Mouse (Mus musculus): ENCODE measurements at regions not wholly inside any gene's neighbourhood (a gene's known extent, or its start where the extent isn't known, plus 50 kb on each side); places are given as distances from the start of the nearest gene placed in this dataset.

- DNase-seq (ENCODE audit: low read depth, low spot score) = no peak
Observed at GRCm38 (mm10) chr2:158909086-158909485, 114.5 kb downstream of the Dhx35 start.

DNA sequence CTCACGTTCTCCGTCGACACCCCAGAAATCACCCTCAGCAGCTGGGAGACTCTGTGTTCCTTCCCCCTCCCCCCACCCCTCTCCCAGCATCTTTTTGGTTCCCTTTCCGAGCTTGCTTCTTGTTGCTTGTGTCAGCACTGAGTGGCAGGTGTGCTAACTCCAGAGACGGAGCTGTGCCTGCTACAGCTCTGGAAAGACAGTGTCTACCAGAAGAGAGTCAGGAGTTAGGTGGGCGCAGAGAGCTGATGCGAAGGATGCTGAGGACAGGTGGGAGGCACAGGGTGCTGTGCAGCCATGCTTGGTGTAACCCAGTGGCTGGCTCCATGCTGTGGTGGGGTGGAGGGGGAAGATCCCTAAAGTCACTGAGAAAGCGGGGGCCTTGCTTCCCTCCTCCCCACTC is 115.7 kb downstream of the Dhx35 start:
- DNase-seq (ENCODE audit: low read depth, low spot score) = no peak

- DNase-seq (ENCODE audit: low read depth, low spot score) = no peak
Observed at GRCm38 (mm10) chr2:158911191-158911590, 116.6 kb downstream of the Dhx35 start.

DNA sequence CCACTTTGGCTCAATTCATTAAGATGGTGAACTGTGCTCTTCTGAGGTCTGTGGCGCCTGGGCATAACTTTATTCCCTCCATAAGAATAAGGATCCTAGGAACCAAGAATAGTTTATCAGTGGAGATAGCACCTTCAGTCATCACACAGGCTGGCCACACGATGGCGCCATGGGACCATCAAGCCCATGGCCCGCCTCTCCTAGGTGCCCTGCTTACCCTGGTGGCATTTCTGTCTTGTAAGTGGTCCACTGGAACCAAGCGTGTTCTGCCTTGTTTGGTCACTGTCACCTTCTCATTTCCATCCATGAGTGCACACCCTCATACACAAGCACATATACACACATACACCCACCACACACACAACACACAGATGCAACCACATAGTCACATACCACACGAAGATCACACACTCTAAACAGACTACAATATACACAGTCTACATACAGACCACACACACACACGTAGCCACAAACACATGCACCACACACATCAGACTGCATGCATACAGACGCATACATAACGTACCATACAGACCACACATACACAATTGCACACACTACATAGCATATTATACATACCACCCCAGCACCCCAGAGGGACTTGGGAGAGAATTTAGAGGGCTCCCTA is 118.1 kb downstream of the Dhx35 start:
- peak; percentile 31 for DNase-seq (ENCODE audit: low read depth, low spot score)

GRCm38 (mm10) chr2:158917398-158917797 is 122.8 kb downstream of the Dhx35 start:
- no peak for DNase-seq (ENCODE audit: low read depth, low spot score)

DNA sequence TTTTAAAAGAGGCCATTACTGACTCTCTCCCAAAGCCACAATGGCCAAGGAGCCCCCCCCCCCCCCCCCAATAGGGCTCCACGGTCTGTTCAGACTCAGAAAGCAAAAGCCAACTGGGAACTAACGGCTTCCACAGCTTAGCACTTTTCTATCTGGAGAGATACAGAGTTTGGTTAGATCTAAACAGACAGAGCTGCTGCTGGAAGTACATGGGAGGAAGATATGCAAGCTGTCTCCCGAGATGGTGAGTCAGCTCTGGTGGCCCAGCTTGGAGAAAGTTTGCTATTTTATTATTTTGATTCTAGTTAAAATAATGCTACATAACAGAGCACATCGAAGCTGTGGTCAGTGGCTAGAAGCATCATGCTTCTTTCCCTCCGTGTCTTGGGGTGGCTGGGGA is 123.7 kb downstream of the Dhx35 start:
- DNase-seq (ENCODE audit: low read depth, low spot score) = no peak

DNA sequence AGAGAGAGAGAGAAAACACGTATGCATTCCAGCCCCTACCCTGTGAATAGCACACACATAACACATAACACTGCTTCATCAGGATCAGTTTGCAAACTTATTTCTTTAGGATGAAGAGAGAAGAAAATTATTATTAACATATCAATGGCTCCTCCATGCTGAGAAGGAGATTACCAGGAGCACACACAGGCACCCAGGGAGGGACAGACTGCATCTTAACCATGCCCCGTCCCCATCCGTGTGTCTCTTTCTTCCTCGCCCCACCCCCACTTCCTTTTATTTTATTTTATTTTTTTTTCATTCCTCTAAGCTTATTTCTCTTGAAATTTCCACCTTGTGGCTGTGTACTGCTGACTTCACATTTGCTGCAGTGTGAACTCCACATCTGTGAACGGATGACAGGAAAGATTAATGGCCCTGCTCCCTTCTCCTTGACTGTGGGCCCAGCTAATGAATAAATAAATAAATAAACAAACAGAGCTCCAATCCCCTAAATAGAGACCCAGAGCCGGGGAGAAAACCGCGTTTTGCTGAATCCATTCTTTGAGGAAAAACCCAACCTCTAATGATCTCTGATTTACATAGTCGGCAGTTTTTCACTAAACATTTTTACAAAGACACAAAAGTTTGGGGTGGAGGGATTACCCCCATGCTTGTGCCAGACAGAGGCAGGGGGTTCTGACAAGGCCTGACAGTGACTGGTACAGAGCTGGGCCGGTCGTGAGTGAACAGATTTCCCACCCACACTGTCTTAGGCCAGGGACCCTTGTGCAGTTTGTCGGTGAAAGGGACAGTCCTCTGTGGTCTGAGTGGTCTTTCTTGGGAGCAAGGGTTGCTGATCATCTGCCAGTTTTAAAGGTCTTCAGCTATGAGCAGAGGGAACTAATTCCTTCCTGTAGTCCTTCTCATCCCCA is 127.0 kb downstream of the Dhx35 start:
- no peak for DNase-seq (ENCODE audit: low read depth, low spot score)

GRCm38 (mm10) chr2:158922766-158923165 is 128.2 kb downstream of the Dhx35 start:
- DNase-seq (ENCODE audit: low read depth, low spot score) = peak; percentile 62

DNA sequence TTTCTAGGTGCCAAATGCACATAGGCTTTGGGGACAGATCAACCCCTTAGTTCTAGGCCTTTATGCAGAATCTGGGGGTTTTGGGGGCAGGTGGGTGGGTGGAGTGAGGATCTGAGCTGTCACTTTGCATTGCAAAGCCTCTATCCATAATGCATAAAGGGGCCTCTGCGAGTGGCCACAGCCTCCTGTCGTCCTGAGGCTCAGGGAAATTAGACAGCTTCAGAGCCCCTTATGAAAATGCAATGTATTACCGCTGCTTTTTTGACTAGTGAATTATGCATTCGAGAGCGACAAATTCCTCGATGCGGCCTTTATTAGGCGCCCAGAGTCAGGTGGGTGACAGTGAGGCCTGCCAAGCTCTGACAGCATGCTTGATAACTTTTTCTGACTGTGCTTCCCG is 134.9 kb downstream of the Dhx35 start:
- DNase-seq (ENCODE audit: low read depth, low spot score) = no peak

GRCm38 (mm10) chr2:158937948-158938565 is 143.4 kb downstream of the Dhx35 start:
- no peak for DNase-seq (ENCODE audit: low read depth, low spot score)

- no peak for DNase-seq (ENCODE audit: low read depth, low spot score)
Observed at GRCm38 (mm10) chr2:158949418-158949817, 154.8 kb downstream of the Dhx35 start.

DNA sequence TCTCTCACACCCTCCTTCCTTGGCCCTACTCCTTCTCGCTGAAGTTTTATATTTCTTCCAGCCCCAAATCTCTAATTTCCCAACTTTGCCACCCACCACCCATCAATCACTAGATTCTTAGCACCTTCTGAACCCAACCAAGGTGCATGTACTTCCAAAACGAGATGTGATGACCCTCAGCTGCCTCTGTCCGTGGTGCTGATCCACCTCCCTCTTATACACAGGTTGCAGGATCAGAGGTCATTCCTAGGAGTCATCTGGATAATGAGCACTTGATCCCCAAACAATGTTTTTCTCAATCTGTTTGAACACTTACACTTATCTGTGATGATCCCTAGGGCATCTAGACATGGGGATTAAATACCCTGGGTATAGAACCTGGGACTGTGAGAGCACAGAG is 156.5 kb downstream of the Dhx35 start:
- DNase-seq (ENCODE audit: low read depth, low spot score) = peak; percentile 43

DNA sequence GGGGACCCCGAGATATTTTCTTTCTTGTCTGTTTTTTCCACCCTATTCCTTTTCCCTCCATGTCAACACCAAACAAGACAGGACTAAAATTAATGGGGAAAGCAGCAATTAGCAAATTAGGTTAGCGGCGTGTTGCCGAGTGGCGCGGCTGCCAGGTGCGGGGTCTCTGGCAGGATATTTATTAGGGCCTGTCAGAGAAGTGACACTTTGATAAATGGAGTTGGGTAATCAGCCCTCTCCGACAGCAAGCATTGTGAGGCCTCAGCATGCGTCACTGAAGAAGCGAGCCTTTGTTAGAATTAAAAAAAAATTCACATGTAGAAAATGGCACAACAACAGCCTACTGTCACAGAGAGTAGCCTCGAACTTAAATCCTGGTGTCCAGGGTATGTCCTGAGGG is 162.3 kb downstream of the Dhx35 start:
- DNase-seq (ENCODE audit: low read depth, low spot score) = no peak

DNA sequence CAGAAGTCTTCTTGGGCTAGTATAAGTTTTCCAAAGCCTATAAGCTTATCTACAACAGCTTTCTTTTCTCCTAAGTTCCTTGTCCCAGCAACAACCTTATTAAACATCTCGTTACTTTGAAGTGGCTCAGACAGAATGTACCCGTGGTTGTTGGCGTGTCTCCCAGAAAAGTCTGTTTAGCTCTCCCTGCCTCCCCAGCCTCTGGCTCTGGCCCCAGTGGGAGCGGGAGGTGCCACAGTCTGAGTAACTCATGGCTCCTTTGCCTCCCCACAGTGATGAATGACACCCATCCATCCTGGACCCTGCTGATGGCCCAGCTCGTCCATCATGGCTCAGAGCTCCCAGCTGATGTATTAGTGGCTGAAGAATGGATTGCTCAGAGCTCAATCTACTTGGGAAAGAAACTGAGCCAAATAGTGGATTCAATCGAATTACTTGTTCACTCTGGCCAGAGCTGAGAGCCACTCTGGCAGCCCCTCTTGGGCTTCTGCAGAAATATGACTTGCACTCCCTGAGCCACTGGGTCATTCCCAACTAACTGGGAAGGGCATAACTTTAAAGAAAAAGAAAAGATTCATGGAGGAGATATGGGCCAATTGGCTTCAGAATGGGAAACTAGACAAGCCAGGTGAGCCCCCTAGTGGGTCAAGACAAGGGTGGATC is 170.5 kb downstream of the Dhx35 start:
- no peak for DNase-seq (ENCODE audit: low read depth, low spot score)

DNA sequence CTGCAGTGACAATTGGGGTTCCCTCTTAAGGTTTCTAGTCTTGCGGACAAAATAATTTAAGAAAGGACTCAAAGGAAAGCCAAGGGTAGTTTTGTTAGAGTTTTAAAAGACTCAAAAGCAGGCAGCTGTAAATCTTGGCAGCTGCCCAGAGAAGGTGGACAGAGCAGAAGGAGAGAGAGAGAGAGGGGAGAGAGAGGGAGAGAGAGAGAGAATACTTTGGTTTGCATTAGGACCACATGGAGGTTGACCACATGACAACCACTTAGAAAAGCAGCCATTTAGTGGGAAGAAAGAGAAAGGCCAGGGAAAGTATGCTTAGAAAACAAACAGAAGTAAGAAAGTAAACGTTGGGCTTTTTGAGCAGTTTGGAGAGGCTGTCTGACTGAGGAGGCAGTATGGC is 177.6 kb downstream of the Dhx35 start:
- no peak for DNase-seq (ENCODE audit: low read depth, low spot score)

GRCm38 (mm10) chr2:158985529-158986148 is 191.0 kb downstream of the Dhx35 start:
- peak; percentile 57 for DNase-seq (ENCODE audit: low read depth, low spot score)

DNA sequence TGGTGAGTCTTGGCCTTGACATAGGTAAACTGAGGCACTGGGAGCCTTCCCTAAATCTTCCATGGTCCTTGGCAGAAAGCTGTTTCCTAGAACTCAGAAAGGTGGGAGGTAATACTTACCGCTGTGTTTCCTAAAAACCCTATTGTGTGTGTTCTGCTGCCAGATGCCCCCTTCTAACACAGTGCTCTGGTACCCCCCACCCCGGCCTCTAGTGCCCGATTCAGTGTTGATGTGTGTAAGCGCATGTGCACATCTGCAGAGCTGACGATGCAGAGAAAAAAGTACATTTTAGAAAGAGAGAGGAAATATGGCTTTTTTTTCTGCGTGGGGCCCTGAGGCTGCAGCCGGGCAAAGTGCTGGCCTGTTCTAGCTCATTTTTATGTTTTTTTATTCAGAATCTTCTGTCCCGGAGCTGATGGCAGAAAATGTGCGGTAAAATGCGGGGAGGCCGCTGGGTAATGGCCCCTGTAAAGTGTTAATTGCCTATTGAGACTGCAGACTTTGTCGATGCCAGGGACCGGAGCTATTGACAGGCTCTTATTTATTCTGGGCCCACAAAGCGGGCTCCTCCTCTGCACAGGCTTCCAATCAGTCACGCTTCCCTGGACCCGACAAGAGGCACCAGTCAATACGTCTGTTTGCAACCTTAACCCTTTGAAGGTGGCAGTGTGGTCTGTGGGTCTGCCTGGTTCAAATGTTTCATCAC is 208.0 kb downstream of the Dhx35 start:
- DNase-seq (ENCODE audit: low read depth, low spot score) = no peak

DNA sequence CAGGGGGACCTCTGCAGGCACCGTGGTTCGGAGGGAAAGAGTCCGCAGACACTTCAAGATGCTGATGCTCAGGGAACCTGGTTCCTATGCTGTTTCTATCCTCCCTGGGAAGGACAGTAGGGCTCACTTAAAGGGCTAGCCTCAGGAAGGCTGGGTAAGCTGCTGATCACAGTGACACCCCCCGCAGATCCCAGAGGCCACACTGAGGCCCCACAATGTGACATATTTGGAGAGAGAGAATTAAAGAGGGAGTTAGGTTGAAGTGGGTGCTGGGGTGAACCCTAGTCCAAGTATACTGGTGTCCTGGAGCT is 208.5 kb downstream of the Dhx35 start:
- no peak for DNase-seq (ENCODE audit: low read depth, low spot score)

DNA sequence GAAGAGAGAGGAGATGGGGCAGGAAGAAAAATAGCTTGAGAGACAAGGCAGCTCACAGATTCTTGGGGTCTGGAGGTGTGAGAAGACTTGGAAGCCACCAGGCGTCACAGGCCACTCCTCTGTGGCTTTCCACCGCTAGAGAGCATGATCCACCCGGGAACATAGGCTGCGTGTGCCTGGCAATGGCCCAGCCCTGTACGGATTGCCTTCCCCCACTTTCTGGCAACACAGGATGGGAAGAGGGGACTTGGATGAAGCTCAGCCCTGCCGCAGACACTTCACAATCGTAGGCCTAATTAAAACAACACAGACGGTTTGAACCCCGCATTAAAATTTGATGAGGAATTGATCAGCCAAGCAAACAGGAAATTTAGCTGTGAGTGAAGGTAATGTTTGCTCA is 209.8 kb downstream of the Dhx35 start:
- DNase-seq (ENCODE audit: low read depth, low spot score) = no peak

GRCm38 (mm10) chr2:159012725-159013124 is 218.1 kb downstream of the Dhx35 start:
- DNase-seq (ENCODE audit: low read depth, low spot score) = no peak

- no peak for DNase-seq (ENCODE audit: low read depth, low spot score)
Observed at GRCm38 (mm10) chr2:159014553-159014952, 219.9 kb downstream of the Dhx35 start.

Measured in forelimb bud, embryonic 11.5 days (tissue).